Mouse (Mus musculus) Patski (cell line): Measurements from ENCODE around the gene Edil3. TPM values are rescaled to one million over a fixed set of nuclear protein-coding genes. Genes with fewer than 3 reads are reported as not detected.

Experiments
- ATAC-seq: fragments of 100-300 bp; one replicate; pipeline ENCODE4 v1.8.0; 2021
- CTCF ChIA-PET: fragments of 350-600 bp; sonication (Branson Sonifier 250); formaldehyde crosslinking; loops from one replicate; lab custom pipeline; 2022; ENCODE audit warnings: inconsistent platforms; lab: Charles Lee
- POLR2A ChIA-PET: fragments of 350-600 bp; sonication (Branson Sonifier 250); formaldehyde crosslinking; loops from one replicate; lab custom pipeline; 2022; ENCODE audit warnings: antibody characterized with exemption, inconsistent platforms; lab: Charles Lee
- DNase-seq: peaks from one replicate; pipeline ENCODE4 v3.0.0-alpha.2; 2011; ENCODE audit warnings: low read depth, low spot score
- H3K27me3 ChIP-seq: fragments of 371-371 bp; one replicate; pipeline ENCODE4 v1.5.1; 2021
- CTCF ChIP-seq: fragments of 100-300 bp; IDR thresholded peaks from one replicate; pipeline ENCODE4 v1.5.1; 2021
- in situ Hi-C: fragments of 300-500 bp; cut with MboI; formaldehyde crosslinking; loops from 3 replicates; pipeline ENCODE4 v1.11.1; 2018; ENCODE audit warnings: low pct_unique_long_range_greater_than_20kb, mixed read lengths
- polyA plus RNA-seq: library from polyadenylated mRNA; unstranded; gene quantifications from one replicate; pipeline ENCODE4 v1.2.3, GENCODE M21; 2021

Edil3 gene
- polyA plus RNA-seq, 1 experiment from 2014 or later = not detected

- ATAC-seq (no peak), DNase-seq (no peak)
- H3K27me3 ChIP-seq = peaks cover 7% of the 10 kb centered on the region
- ChIA-PET POLR2A (no interaction called here), CTCF (no interaction called here)
- in situ Hi-C loops = no loop called here
- no peak for TF ChIP-seq CTCF
These were observed 3.2 kb downstream of the Edil3 start for GRCm38 (mm10) chr13:88824441-88824840.

DNA sequence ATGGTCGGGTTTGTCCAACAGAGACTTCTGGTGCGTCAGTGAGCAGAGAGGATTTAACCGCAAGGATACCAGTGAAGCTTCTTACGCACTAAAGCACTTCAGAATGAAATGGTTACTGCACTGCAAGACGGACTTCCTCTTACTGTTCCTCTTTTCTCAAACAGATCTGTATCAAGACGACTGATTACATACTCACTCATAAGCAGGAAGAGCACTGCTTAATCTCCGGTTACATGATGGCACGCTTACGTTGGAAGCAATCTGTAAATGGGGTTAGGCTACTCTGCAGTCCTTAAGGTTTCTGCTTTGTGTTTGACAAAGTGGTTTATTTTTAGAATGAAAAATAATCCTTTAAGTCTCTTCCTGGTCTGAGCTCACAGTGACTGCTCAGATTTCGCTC lies 7.1 kb downstream of the Edil3 start:
- DNase-seq (no peak), ATAC-seq (no peak)
- ChIA-PET POLR2A (no interaction called here), CTCF (interaction anchor here (0.7 kb wide), 1 partner anchor 215 kb away, joined by 3 read pairs; no protein-coding TSS in a partner anchor)
- in situ Hi-C loops = no loop called here
- H3K27me3 ChIP-seq = no peaks in the 10 kb centered on the region
- TF ChIP-seq CTCF = no peak

- POLR2A ChIA-PET = no interaction called here
- no peak for DNase-seq
- in situ Hi-C loops = no loop called here
These were observed 12.5 kb downstream of the Edil3 start for GRCm38 (mm10) chr13:88833732-88834131.

GRCm38 (mm10) chr13:88849739-88850138 lies 28.5 kb downstream of the Edil3 start:
- ChIA-PET POLR2A (no interaction called here), CTCF (no interaction called here)
- no peak for TF ChIP-seq CTCF
- in situ Hi-C loops = no loop called here
- DNase-seq (no peak), ATAC-seq (no peak)
- no peaks in the 10 kb centered on the region for H3K27me3 ChIP-seq

More at GRCm38 (mm10) chr13:88833732-88834131, 12.5 kb downstream of the Edil3 start:
- no peak for ATAC-seq
- no peak for TF ChIP-seq CTCF
- CTCF ChIA-PET = no interaction called here
- H3K27me3 ChIP-seq = no peaks in the 10 kb centered on the region

DNA sequence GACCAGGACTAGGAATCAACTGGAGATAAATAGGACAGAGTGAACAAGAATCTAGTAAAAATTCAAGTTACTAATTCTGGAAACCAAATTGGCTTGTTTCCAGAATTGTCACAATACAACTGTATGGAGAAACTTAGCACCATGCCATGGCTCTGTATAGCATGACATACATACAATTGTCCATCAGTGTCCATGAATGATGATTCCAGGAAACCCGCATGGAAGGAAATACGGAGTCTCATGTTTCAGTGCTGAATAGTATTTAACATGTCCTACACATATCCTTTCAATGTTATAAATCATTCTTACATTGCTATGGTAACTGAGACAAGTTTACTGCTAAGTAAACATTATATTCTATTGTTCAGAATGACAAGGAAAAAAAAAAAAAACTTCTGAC lies 58.7 kb downstream of the Edil3 start:
- ATAC-seq (no peak), DNase-seq (no peak)
- ChIA-PET CTCF (no interaction called here), POLR2A (no interaction called here)
- no peak for TF ChIP-seq CTCF
- in situ Hi-C loops = no loop called here
- no peaks in the 10 kb centered on the region for H3K27me3 ChIP-seq

DNA sequence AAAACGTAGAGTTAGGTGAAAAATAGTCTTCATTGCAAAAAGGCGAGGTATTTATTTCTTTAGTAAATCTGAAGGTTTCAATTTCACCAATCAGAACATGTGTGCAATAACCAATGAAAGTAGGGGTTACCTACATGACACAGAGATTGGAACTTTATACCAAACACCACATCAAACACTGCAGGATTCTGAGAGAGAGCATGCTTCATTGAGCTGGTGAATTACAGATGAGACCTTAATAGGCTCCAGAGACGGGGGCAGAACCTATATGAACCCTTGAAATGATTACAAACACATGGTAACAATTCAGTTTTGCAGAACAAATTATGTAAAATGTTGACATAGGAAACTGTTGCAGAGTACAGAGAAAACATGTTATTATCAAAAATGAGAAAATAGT lies 69.5 kb downstream of the Edil3 start:
- CTCF ChIA-PET = no interaction called here
- in situ Hi-C loops = no loop called here
- no peak for ATAC-seq
- DNase-seq = no peak
- no peak for TF ChIP-seq CTCF
- no peaks in the 10 kb centered on the region for H3K27me3 ChIP-seq
- POLR2A ChIA-PET = no interaction called here

DNA sequence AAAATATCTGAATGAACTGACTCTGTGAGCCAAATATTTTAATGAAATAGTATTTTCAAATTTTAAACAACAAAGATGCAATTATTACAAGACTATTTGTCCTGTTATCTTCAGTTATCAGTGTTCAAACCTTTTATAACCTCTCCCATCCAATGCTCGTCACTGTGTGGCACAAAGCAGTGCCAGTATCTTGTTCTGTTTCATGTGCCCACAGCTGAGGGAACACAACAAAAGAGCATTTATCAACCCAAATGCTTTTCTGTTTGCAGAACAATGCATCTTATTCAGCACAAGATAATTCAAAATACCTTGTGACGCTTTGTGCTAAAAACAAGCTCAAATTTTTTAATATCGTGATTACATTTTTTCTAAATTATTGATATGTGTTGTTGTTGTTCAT lies 78.8 kb downstream of the Edil3 start:
- in situ Hi-C loops = no loop called here
- POLR2A ChIA-PET = no interaction called here
- no peak for ATAC-seq
- no peak for TF ChIP-seq CTCF
- CTCF ChIA-PET = no interaction called here
- no peaks in the 10 kb centered on the region for H3K27me3 ChIP-seq
- no peak for DNase-seq

GRCm38 (mm10) chr13:88907405-88907804 lies 86.1 kb downstream of the Edil3 start:
- in situ Hi-C loops = no loop called here
- ATAC-seq (no peak), DNase-seq (no peak)
- H3K27me3 ChIP-seq = no peaks in the 10 kb centered on the region
- TF ChIP-seq CTCF = no peak
- CTCF ChIA-PET = no interaction called here
- POLR2A ChIA-PET = no interaction called here

- ATAC-seq (no peak), DNase-seq (no peak)
- ChIA-PET CTCF (no interaction called here), POLR2A (no interaction called here)
- H3K27me3 ChIP-seq = no peaks in the 10 kb centered on the region
- no peak for TF ChIP-seq CTCF
- in situ Hi-C loops = no loop called here
These were observed 86.9 kb downstream of the Edil3 start for GRCm38 (mm10) chr13:88908187-88908586.

DNA sequence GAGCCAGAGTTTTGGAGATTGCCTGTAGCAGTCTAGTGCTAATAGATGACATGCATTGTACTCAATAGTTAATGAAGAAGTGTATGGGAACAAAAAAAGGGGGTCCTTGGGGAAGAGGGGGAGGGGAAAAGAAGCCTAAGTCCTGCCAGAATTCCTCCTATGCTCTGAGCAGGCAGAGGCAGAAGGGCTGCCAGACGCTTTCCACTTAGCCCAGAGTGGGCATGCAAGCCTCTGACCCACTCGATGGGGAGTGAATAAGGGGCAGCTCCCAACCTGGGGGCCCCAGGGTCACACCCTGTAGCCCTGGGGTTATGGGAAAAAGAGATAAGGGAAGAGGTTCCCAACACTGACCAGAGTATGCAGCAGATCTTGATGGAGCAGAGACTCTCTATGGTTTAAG lies 95.2 kb downstream of the Edil3 start:
- in situ Hi-C loops = no loop called here
- ChIA-PET POLR2A (no interaction called here), CTCF (no interaction called here)
- DNase-seq (no peak), ATAC-seq (no peak)
- TF ChIP-seq CTCF = no peak
- H3K27me3 ChIP-seq = no peaks in the 10 kb centered on the region

GRCm38 (mm10) chr13:88929626-88930025 lies 108.4 kb downstream of the Edil3 start:
- CTCF ChIA-PET = no interaction called here
- in situ Hi-C loops = no loop called here
- ATAC-seq (no peak), DNase-seq (no peak)
- TF ChIP-seq CTCF = no peak
- no peaks in the 10 kb centered on the region for H3K27me3 ChIP-seq
- POLR2A ChIA-PET = no interaction called here

DNA sequence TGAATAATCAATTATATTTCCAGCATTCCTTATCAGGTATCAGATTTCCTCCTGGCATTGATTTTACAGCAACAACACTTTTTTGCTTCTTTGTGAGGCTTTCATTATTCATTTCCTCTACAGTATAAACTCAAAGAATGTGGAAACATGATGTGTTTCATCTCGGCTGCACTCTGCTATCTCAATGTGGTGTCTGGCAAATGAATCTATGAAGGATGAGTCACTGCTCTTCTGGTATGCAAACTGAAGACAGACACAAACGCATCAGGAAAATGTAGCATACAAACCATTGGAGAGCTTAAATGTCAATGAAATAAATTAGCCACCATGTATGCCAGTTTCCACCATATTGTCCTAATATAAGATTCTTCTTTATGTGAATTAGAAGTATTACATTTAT lies 117.3 kb downstream of the Edil3 start:
- ChIA-PET CTCF (no interaction called here), POLR2A (no interaction called here)
- H3K27me3 ChIP-seq = no peaks in the 10 kb centered on the region
- in situ Hi-C loops = no loop called here
- ATAC-seq (no peak), DNase-seq (no peak)
- no peak for TF ChIP-seq CTCF
